Mouse (Mus musculus): Measurements from ENCODE around the gene Gdf3.

DNA sequence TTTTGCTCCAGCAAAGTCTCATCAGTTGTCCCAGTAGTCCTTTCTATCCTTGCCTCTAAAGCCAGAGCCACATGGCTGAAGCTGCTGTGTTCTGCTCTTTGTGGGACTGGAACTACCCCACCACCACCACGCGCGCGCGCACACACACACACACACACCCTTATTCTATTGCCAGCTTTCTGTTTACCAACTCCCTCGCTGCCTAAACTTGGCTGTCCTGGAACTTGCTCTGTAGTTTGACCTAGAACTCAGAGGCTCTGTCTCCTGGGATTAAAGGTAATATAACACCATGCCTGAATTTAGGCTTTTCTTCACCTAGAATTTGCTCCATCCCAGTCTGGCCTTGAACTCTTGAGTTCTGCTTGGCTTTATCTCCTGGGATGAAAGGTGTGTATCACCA lies 11.2 kb upstream of the Gdf3 start:
- TF ChIP-seq CTCF (IDR thresholded peaks at IDR 0.05; ENCODE audit: low read depth): no peak
- TF ChIP-seq EP300 (IDR thresholded peaks at IDR 0.05; ENCODE audit: low read depth): no peak

Measured in liver, embryonic 14.5 days (tissue).